Mouse (Mus musculus) WW6 (cell line): Measurements from ENCODE around the gene Camkv.

ENCODE experiments used
- DNase-seq: peaks from one replicate; pipeline ENCODE4 v3.0.0-alpha.2; 2013; ENCODE audit warnings: low read depth, low spot score

Camkv gene

GRCm38 (mm10) chr9:107923021-107923420, 12.5 kb upstream of the Camkv start:
- no peak for DNase-seq

DNA sequence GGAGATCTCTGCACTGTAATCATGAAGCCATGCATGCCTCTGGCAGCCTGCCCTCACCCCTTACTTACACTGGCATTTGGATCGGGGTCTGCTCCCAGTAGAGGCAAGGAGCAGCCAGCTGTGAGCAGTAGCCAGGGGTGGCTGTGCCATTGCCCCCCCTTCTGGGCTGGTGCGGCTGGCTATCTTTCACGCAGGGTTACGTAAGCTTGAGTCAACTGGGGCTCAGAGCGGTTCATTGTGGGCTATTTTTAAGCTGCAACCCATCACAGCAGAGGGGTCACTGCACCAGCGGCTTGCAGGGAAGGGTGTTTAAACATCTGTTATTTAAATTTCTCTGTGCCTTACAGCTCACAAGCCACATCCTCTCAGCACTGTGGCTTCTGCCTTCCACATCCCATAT, 11.5 kb upstream of the Camkv start:
- no peak for DNase-seq

DNA sequence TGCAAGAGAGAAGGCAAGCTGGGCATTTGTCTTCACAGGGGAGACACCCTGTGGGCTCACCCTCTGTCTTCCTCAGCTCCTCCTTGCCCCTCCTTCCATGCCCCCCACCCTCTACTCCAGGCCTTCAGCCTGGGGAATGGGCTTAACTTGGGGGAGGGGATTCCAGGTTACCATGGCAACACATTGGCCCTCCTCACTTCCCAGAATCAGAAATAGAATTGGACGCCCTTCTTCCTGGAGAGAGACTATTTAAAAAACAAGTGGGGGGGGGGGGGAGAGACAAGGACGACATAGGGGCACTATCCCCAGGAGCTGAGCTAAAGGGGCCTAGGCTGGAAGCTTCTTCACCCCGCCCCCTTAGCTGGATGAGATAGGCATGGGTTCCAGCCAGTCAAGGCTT, 10.2 kb upstream of the Camkv start:
- no peak for DNase-seq

- no peak for DNase-seq
Observed at GRCm38 (mm10) chr9:107926920-107927420, 8.5 kb upstream of the Camkv start.

GRCm38 (mm10) chr9:107927749-107928148, 7.7 kb upstream of the Camkv start:
- DNase-seq: no peak

GRCm38 (mm10) chr9:107928169-107928568, 7.3 kb upstream of the Camkv start, which contains the start of gene Actl11:
Gene Actl11 (plus strand): TSS chr9:107928469.
- no peak for DNase-seq

GRCm38 (mm10) chr9:107932221-107932620, 3.3 kb upstream of the Camkv start:
- no peak for DNase-seq

GRCm38 (mm10) chr9:107934146-107934545, 1.3 kb upstream of the Camkv start:
- no peak for DNase-seq

- DNase-seq: no peak
Observed at GRCm38 (mm10) chr9:107935790-107936214, 328 bp downstream of the Camkv start.

DNA sequence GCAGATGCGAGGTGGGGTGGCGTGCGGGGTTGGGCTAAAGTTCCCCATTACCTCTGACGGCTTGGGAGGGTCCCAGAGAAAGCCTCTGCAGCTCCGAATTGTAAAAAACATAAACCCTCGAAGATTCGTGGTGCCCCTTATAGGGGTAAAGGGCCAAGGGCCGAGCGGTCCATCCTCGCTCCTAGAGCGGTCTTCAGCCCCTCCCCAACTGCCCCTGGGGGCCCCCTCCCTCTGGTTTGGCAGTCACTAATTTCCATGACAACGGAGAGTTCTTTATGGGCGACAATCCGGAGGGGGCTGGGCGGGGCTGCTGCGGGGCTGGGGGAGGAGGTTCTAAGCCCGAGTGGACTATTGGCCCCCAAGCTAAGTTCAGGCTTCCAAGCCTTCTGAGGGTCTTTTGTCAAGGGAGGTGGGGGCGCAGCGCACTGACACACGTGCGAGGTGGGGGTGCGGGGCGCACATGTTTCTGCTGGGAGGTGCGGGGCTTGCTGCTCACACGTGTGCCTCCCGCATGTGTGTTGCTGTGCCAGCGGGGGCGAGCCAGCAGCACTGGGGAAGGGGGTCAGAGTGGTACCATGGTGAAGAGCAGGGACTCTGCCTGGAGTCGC, 845 bp downstream of the Camkv start:
- no peak for DNase-seq

DNA sequence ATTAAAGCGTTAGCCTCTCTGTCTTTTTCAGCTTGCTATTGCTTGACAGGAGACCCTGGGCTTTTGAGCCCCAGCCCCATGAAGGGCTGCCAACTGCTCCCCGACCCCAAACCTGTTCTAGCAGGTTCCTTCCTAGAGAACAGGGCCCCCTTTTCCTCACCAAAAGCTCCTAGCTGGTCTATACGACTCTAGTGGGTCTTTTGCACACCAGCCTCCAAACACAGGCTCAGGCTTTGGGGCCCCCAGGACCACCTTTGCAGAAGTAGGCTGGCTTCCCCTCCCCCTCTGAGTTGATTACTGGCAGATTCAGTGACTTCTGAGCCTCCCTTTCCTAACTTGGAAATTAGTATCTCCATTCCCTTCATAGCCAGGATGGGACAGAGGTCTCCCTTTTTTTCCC, 1.4 kb downstream of the Camkv start:
- no peak for DNase-seq

DNA sequence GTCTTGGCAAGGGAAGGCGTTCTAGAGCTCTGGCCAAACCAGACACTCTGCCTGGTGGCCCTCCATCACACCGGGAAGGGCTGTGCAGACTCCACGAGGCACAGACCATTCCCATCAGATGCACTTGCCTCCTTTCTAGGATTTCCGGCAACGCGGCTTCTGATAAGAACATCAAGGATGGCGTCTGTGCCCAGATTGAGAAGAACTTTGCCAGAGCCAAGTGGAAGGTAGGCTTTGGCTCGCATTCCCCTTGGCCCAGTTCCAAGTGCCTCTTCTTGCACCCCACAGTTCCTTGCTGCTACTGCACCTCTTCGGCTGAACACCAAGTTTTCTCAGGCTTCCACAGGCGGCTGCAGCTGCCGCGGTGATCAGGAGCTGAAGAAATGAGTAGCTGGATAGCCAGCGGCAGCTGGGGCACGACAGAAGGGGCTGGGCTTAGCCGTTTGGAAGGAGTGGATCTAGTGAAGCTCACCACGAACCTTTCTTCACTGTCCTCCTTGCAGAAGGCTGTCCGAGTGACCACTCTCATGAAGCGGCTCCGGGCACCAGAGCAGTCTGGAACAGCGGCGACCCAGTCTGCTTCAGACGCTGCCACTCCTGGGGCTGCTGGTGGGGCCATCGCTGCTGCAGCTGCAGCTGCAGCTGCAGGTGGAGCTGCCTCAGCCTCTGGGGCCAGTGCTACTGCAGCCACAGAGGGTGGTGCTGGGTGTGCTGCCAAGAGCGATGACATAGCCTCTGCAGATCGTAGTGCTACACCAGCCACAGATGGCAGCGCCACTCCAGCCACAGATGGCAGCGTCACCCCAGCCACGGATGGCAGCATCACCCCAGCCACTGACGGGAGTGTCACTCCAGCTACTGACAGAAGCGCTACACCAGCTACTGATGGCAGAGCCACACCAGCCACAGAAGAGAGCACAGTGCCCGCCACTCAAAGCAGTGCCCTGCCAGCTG, 12.0 kb downstream of the Camkv start:
- DNase-seq: no peak

- no peak for DNase-seq
Observed at GRCm38 (mm10) chr9:107949184-107949921, 13.9 kb downstream of the Camkv start.

DNA sequence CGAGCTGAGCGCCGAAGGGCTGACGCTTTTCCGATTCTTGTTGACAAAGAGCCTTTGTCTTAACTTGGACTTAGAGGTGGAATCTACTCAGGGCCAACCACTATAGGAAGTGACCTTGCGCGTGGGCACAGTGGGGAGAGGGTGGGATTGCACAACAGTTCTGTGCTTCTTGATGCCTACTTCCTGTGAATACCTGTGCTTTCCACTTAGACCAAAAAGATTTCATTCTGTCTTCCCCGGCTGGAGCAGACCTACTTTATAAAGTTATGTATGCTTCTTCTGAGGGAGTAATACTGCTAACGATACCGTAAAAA, 14.4 kb downstream of the Camkv start, which contains the start of gene Traip:
Gene Traip (plus strand): TSS at position 215 of the 314 bp plus-strand sequence.
- DNase-seq: no peak

GRCm38 (mm10) chr9:107950460-107951355, 15.2 kb downstream of the Camkv start:
- no peak for DNase-seq

DNA sequence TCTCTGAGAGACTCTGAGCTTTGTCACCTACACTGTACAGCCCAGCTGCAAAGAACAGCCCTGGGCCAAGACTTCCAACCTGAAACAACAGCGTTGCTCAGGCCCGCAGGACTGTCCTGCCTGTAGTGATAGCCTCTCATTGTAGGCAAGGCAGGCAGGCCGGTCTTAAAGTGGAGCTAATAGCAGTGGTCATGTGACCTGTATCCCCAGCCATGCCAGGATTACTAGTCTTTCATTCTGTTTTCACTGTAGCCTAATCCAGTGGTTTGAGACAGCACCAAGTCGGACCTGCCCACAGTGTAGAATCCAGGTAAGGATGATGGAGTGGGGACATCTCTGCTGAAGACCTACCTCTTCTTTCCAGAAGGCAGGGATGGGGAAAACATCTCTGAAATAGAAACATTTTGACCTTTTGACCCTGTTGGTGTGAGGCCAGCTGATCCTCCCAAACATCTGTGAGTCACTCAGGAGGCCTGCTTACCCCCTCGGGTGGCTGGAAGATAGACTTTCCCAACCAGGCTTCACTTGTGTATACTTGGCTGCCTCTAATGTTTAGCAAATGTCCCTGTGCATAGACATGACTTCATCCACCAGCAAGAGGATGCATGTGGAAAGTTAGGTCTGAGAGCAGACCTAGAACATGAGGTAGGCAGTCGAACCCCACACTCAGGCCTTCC, 20.3 kb downstream of the Camkv start:
- DNase-seq: no peak

DNA sequence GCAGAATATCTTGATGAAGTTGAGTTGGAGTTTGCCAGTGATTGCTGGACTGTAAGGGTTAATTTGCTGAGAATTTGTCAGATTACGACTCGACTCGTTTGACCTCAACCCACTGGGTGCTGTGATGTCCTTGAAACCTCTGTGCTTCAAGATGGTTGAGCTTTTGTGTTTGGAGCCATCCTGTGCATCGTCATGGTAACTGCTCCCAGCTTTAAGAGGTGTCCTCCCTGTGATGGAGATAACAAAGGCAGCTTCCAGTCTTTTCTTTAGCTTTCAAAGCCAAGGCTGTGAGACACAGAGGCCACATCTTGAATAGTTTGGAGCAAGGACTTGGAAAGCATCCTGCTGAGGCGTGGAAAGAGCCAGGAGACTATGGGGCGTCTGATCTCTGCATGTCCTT, 21.7 kb downstream of the Camkv start:
- DNase-seq: no peak

DNA sequence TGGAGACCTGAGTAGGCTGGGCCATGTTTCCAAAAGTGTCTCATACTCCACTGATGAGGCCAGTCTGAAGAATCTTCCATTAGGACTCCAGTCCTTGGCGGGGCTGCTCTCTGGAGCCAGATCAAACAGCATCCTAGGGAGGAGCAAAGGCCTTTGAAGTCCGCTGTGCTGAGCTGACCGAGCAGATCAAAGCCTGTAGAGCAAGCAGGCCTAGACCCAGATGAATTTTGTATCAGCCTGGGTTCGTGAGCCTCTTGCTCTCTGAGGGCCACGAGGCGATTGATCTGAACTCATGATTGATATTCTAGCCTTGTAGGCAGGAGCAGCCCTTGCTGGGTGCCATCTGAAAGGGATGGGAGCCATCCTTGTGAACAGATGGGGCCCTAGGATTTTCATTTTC, 24.4 kb downstream of the Camkv start:
- DNase-seq: no peak

DNA sequence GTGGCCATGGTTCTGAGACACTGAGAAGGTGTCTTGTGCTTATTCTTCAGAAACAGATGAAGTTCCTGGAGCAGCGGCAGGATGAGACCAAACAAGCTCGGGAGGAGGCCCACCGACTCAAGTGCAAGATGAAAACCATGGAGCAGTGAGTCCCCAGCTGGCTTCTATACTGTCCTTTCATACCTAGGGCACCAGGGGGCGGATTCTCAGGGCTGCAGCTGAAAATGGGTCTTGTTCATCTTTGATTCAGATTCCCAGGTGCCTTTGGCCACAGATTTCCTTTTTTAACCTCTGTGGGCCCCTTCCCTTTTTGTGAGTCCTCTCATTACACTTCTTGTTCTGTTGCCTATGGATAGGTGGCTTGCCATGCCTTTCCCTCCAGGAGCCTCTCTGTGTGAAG, 25.5 kb downstream of the Camkv start:
- DNase-seq: no peak

DNA sequence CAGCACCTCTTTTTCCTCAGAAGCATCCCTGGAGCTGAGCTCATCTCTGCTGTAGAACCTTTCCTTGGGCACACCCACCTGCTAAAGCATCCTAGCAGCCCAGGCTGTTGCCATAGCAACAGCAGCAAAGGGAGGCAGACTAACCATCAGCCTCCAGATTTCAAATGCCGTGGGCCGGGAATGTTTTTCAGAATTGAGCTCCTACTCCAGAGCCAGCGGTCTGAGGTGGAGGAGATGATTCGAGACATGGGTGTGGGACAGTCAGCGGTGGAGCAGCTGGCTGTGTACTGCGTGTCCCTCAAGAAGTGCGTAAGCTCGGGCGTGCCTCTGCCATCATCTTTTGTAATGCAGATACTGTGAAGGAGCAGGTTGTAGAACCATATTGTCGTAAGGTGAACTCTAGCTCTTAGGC, 25.9 kb downstream of the Camkv start:
- DNase-seq: peak; percentile 61

DNA sequence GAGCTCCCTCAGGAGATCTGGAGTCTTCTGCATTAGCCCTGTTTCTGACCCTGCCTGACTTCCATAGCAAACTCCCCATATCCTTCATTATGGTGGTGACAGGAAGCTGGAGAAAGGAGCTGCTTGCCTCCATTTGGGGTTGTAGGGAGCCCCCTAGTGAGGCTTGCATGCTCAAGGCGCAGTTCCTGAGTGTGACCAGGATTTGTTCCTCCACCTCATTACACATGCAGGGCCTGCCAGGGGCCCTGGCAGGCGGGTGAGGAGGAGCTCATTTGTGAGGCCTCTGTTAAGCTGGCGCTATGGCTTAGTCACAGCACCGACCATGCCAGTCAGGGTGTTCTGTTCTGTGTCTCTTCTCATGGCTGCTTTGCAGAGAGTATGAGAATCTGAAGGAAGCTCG, 26.4 kb downstream of the Camkv start:
- DNase-seq: no peak
